Mouse (Mus musculus) cerebellum, adult 8-10 months (tissue): ENCODE measurements around the gene Gm45711.
"Not testable (repeated sequence)": the region's sequence is repeated elsewhere in the genome, so short reads cannot be mapped to it uniquely, and the experiment has no call there.

Experiments used
- DNase-seq: peaks from one replicate; pipeline ENCODE4 v3.0.0; 2022

Gene Gm45711

DNA sequence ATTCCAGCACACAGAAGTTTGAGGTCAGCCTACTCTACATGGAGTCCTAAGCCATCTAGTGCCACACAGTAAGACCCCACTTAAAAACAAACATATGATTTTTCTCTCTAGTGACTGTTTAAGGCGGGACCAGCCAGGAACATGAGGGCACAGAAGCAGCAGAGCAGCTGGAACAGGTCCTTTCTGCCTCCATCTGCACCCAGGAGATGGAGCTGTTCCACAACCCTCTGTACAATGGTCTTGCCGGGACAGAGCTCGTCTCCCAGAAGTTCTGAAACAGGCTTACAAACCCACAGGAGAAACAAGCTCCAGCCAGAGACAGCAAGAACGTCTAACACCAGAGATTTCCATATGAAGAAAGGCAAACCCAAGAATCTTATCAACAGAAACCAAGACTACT lies 3.4 kb upstream of the Gm45711 start:
- DNase-seq = no peak

- not testable (repeated sequence) for DNase-seq
These were observed 2.1 kb upstream of the Gm45711 start for GRCm38 (mm10) chr8:104312023-104312422.

DNA sequence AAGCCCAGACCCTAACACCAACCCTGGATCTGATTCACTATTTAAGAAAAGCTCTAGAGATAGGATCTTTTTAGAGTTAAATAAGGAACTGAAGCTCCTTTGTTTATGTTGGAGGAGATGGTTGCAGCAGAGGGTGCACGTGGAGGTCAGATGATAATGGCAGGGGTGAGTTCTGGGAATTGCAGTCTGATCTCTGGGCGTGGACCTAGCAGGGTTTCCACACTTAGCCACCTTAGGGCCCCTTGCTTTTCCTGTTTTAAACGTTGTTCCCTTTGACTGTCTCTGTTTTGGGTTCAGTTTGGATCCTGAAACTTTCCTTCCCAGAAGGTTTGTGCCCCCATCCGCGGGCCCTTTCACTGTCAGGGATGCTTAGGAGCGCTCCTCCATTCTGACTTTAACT lies 1.5 kb downstream of the Gm45711 start:
- DNase-seq = not testable (repeated sequence)

DNA sequence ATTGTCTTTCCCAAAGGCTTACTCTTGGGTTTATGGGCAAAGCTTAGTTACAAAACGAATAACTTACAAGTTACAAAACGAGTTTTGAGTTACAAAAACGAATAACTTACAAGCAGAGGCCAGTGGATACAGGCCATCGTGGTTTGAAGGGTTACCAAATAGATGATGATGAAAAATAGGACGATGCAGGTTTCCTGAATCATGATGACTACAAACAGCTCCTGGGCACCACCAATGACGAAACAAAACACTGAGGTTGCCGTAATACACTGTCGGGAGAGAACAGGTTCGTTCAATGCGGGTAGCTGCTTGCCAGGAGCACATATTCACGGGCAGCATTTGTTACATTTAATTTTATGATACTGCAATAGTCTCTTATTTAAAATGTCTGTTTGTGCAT lies 4.9 kb downstream of the Gm45711 start:
- no peak for DNase-seq

DNA sequence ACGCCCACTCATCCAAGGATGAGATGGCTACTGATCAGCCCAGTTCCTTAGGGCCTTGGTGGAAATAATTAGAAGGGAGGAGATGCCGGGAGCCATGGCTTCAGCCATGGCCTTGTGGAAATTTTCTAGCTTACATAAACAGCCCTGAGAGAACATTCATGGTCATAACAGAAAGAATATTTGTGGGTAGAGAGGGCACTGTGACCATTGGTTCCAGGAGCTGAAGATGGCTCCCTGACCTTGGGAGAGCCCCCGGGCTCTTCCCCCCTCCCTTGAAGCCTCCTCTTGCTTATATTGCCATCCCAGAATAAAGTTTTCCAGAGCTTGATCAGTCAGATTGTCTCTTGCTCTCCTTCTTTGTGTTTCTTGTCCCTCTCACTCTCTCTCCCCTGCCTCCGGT lies 7.3 kb downstream of the Gm45711 start:
- DNase-seq = not testable (repeated sequence)

GRCm38 (mm10) chr8:104301577-104301976 lies 8.3 kb downstream of the Gm45711 start:
- DNase-seq = not testable (repeated sequence)

DNA sequence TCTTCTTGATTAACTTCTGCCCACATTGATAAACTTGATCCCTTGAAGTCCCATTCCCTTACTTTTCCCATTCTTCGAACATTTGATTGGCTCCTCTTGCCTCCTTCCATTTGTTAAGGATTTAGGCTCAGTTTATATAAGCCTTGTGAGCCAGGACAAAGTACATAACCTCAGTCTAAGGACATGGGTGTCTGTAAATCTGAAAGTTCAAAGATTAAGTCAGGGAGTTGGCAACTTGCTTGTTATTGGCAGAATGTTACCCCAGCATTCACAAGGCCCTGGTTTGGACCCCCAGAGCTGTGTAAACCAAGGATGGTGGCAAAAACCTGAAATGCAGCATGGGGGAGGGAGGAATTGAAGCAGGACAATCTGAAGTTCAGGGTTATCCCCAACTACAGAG lies 15.5 kb downstream of the Gm45711 start:
- DNase-seq = no peak

DNA sequence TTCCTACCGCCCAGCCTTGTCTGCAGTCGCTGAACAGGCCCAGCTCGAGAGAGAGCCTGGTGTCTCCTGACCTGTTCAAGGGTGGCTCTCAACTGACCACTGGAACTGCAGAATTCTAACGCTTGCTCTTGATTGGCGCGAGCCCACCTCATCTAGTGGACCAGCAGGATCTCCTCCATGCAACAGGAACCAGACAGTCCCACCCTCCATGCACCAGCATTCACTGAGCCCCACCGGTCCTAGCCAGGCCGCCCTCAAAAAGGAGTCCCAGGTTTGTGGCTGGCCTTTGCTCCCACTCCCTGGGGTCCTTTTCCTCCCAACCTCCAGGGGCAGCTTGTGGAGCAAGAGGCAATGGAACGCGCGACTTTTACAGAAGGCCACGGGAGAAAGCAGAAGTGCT lies 16.8 kb downstream of the Gm45711 start, which contains the start of gene Cmtm2a:
Gene Cmtm2a (minus strand): TSS at position 101 of the 400 bp plus-strand sequence.
- DNase-seq = not testable (repeated sequence)

- DNase-seq = no peak
These were observed 40.9 kb downstream of the Gm45711 start for GRCm38 (mm10) chr8:104268937-104269440.

DNA sequence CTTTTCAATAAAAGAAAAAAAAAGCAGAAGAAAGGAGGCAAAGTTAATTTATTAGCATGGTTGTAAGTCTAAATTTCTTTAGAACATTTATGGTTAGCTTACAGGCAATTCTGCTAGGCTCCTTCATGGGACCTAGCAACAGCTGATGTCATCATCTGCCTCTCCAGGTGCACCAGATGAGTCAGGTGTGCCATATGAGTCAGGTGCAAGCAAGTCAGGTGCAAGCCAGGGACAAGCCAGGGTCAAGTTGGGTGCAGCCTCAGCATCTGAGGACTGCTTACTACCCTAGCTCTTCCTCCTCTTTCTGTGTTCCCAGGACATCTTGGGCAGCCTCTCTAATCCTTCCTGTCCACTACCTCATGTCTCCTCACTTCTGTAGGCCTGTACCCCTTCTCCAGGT lies 41.5 kb downstream of the Gm45711 start:
- DNase-seq = no peak

DNA sequence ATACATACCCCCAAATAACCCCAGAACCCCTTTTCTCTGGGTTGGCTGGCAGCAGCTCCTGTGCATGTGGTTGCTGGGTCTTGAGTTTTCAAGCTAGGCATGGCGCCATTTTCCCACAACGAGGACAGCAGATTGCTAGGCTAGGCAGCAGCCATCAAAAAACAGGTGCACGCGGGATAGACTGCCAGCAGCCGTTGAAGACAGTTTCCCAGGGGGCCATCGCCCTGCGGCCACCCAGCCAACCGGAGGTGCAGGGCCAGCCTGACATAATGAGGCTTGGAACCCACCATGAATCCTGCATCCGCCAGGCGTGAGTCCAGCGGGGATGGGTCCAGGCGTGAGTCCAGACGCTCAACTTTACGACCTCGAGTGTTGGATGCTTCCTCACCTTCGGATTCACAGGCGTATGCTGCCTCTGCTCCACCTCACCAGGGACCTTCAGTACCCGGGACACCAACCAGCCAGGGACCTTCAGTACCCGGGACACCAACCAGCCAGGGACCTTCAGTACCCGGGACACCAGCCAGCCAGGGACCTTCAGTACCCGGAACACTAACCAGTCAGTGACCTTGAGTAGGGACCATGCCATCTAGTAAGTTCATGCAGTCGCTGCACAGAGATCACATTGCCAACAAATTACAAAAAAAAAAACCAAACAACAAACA lies 45.5 kb downstream of the Gm45711 start:
- not testable (repeated sequence) for DNase-seq

GRCm38 (mm10) chr8:104261802-104262201 lies 48.1 kb downstream of the Gm45711 start:
- not testable (repeated sequence) for DNase-seq

- no peak for DNase-seq
These were observed 56.9 kb downstream of the Gm45711 start for GRCm38 (mm10) chr8:104253016-104253415.

DNA sequence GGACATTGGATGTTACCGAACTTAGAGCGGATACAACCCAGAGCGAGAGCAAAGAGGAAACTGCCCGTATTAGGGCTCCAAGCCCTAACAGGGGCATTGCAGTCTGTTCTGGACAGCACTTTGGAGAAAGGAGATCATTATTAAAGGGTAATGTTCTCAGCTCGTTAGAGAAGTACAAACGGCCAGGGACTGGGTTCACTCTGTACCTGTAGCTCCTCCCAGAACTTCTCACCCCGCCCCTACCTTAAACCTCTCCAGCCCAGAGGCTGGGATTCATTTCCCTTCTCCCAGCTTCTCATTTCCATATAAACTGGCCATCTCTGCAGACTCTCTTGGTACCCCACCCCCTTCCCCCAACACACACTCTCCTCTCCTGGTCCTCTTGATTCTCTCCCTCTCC lies 58.4 kb downstream of the Gm45711 start:
- DNase-seq = no peak

DNA sequence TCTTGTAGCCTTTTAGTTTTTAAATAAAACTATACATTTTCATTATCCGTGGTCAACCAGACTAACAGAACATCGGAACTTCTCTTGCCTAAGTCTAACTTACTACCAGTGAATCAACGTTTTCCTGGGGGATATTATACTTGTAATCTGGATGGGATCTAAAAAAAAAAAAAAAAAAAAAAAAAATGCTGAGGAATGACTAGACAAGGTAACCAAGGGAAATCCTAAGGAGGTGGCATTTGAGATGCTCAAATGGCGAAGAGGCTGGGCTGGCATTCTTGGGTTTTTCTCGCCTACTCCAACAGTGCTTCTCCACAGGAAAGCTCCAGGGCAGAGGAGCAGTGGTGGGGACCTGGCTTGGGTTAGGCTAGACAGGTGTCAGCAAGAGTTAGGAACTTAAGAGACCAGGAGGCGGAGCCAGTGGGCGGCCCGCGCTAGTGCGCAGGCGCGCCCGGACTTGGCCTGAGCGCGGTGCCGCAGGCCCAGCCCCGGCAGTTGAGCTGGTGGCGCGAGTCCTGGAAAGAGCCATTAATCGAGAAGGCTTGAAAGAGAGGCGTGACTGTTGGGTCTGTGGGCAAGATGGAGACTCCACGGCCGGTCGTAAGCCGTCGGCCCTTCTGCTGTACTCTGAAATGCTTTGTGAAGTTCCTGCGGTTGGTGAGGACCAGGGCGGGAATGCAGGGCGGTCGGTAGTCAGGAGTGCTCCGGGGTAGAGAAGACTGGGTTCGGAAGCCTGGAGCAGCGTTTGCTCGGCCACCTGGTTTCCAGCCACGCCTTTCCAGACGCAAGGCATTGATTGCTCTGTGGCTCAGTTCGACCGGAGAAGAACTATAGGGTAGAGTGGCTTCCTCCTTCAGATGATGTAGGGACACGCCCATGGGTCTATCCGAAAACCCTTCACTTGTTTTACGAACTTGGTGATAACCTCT lies 59.2 kb downstream of the Gm45711 start, which contains the start of gene Cklf:
Gene Cklf (plus strand): TSS at position 423 of the 929 bp plus-strand sequence.
- DNase-seq = peak; percentile 73

DNA sequence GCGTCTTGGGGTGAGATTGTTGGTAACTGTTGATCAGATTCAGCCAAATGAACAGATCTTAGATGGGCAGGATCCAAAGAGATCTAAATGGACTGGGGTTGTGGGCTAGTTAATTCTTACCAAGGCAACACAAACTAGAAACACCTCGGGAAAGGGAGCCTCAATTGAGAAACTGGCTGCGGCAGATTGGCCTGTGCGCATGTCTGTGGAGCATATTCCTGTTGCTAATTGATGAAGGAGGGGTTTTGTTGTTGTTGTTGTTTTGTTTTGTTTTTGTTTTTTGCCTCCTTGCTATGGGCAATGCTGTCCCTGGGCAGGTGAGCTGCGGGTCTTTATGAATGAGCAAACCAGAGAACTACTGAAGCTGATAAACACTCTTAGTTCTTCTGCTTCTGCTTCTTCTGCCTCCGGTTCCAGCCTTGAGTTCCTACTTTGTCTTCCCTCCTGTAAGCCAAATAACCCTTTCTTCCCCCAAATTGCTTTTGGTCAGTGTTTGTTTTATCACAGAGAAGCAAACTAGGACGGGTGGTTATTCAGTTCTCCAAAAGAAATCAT lies 60.4 kb downstream of the Gm45711 start:
- no peak for DNase-seq

DNA sequence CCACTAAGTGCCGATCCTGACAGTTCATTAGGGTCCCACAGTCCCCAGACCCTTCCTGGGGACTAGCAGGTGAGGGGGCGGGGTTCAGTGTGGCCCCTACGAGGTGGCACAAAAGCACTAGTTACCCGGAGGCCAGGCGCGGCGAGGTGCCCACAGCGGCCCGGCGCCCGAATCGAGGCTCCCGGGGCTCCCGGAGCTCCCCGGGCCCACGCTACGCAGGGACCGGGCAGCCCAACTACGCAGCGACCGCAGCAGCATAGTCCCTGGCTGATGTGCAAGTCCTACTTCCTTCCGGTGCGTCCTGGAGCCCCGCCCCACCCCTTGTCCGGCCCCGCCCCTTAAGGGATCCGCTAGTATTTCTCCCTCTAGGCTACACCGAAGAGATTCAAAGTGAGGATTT lies 61.6 kb downstream of the Gm45711 start, which contains the start of gene Tk2:
Gene Tk2 (minus strand): TSS at position 283 of the 400 bp plus-strand sequence.
- peak; percentile 52 for DNase-seq

DNA sequence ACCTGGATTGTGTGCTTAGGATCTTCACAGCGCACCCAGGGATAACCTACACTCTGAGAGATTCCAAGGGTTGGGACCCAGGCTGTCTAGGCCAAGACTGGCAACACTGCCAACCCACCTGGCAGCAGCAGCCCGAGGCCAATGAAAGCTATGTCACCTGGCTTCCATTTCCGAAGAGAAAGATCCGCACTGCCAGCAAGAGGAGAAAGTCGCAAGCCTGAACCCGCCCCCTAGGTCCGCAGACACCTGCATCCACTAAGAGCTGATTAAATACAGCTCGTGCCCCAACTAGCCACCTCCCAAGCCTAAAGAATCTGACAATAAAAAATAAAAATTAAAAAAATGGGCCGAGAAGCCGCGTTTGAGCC lies 62.0 kb downstream of the Gm45711 start:
- peak; percentile 31 for DNase-seq

GRCm38 (mm10) chr8:104247054-104247907 lies 62.6 kb downstream of the Gm45711 start:
- DNase-seq = no peak

DNA sequence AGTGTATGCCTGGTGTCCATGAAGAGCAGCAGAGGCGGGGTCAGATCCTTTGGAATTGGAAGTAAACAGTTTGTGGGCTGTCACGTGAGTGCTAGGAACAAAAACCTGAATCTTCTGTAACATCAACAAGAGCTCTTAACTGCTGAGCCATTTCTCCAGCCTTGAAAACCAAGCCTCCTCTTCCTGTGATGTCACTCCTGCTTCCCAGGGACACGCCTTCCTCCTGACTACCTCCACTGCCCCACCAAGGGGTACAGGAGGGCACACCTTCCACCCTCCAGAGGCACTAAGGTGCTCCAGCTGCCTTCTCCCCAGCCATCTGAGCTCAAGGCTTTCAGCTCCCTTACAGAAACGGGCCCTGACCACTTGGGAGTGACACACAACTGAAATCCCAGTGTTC lies 63.3 kb downstream of the Gm45711 start:
- DNase-seq = no peak

GRCm38 (mm10) chr8:104242038-104242644 lies 67.7 kb downstream of the Gm45711 start:
- no peak for DNase-seq

DNA sequence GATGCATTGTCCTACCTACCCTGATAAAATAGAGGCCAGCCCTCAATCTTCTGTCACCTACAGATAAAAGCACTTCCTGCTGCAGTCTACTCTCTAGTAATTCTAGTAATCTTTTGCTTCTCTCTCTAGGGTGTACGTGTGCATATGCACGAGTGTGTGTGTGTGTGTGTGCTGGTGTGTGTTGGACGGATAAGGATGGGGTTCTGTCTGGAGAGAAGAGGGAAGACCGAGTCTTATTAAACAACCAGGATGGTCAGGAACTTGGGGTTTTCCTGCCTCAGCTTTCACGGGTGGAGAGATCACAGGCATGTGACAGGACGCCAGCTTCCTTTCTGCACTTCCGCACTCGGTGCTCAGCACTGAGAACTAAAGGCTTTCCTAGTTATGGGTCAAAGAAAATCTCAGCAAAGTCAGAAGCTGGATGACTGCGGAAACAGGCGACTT lies 70.4 kb downstream of the Gm45711 start:
- DNase-seq = no peak
